Mouse (Mus musculus) kidney, postnatal 14 days (tissue): ENCODE results near the gene Actc1.

Experiments used
- DNase-seq: peaks from one replicate; pipeline ENCODE4 v3.0.0; 2022; ENCODE audit warnings: mixed read lengths

Actc1 gene

GRCm38 (mm10) chr2:114049372-114049771, 4.0 kb downstream of the Actc1 start:
- no peak for DNase-seq

DNA sequence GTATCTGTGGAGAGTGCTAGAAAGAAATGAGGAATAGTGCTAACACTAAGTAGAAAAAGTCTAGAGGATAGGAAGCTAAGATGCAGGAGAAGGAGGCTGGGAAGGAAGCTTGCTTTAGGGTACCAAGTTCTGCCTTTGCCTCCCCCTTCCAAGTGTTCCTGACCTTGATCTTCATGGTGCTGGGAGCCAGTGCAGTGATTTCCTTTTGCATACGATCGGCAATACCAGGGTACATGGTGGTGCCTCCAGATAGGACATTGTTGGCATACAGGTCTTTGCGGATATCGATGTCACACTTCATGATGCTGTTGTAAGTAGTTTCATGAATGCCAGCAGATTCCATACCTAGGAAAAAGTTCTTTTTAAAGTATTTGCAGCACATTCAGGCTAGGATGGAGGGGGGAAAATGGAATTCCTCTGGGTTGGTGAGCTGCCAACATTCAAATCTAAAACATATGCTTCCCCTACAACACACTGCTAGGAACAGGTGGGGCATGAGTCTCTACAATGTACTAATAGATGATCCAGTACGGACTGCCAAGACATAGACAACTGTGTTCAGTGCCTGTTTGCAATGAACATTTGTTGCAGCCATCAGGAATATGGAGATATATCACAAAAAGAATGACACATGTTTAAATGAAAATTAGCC, 5.3 kb downstream of the Actc1 start:
- no peak for DNase-seq

DNA sequence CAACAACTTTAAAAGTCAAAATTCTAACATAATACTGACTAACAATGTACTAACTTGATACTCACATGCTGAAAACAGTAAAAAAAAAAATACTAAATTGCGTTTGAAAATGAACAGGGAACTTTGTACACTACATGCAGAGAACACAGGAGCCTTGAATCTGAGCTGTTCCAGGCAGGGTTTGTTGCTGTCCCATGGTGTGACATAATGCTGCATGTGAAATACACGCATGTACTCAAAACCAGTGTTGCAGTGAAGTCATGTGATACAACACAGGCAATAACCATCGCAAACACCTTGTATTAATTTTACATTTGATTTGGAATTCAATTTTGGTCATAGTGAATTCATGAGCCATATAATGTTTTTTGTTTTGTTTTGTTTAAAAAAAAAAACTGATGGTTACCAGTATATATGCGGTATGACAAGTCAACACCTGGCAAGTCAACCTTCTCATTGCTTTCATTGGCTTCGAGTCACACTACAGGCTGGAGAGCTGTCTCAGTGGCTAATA, 7.1 kb downstream of the Actc1 start:
- DNase-seq, result no peak

- DNase-seq, result no peak
Observed at GRCm38 (mm10) chr2:114037926-114038325, 15.4 kb downstream of the Actc1 start.

DNA sequence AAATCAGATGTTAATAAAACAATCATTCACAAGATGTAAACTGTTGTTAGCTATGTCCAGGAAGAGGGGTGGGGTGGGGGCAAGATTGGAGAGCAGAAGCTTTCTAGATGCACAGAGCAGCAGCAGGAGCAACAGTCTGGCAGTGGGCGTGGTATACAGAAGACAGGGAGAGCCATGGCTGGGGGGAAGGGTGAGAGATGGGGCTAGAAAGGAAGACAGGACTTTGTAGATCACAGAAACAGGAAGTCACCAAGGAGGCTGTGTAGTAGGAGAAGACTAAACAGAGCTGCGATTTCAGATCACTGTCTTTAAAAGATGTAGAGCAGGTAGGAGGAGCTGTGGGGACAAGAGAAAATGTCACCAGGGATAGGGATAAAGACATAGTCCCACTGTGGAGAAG, 21.1 kb downstream of the Actc1 start:
- no peak for DNase-seq

DNA sequence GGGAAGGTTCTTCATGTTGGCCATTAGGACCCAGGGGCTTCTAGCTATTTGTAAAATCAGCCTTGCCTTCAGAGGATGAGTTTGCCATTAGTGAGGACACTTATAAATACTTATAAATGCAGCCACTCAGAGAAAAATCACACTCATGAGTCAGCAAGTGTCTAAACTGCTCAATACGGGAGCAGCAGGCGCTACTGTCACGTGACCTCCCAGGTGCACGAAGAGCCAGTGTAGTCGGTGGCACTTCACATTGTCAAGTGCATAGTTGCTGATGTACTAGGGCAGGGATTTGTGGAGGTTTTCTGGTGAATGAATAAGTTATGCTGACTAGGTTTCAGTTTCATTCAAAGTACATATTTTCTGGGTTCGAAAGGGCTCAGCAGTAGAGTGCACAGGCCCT, 30.0 kb downstream of the Actc1 start:
- DNase-seq, result no peak

- DNase-seq, result no peak
Observed at GRCm38 (mm10) chr2:114020210-114020563, 33.2 kb downstream of the Actc1 start.

DNA sequence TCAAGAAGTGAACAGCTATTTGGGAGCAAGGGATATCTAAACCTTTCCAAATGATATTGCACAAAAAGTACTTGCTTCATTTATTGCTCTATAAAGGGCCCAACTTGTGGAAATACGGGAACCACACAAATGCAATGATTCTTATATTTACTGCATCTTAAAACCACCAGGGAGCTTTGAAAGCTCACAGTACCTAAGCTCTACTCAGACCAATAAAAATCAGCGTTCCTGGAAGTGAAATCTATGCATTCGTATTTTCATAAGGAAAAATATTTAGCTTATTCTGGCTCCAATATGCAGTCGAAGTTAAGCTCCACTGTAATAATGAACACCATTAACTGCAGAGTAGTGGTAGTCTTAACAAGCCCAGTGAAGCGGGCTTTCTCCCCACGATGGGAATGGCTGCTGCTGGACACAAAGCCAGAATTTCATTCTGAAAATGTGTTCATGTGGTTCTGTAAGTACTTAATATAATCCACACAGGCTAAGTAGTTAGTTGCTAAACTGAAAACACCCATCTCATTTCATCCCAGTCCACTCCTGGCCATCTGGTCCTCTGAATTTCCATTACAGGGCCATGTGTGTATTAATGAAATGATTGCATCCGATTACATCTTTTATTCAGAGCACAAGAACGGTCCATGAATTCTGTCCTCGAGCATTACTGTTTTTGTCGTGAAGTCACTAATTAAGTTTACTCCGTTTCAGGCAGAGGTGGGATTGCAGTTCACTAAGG, 33.7 kb downstream of the Actc1 start:
- DNase-seq, result no peak

DNA sequence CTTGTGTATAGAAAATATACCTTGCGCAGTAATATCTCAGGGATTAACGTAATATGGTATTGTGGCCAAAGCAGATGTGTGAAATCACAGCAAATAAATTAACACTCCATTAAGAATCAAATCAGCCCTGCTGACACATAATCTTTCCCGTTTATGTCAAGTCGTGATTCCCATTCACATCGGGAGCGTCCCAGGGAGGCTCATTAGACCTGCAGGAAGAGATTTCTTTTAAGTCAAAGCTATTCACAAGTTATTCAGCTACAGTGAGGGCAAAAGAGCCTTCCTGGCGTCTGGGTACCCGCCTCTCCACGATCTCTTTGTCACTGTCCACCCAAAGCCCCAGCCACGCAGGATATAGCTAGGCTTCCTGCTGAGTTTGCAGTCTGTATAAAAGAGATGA, 35.2 kb downstream of the Actc1 start:
- DNase-seq, result no peak

GRCm38 (mm10) chr2:114014839-114015238, 38.5 kb downstream of the Actc1 start:
- no peak for DNase-seq

- no peak for DNase-seq
Observed at GRCm38 (mm10) chr2:114013846-114014245, 39.5 kb downstream of the Actc1 start.

GRCm38 (mm10) chr2:114013295-114013771, 40.0 kb downstream of the Actc1 start, which contains the start of gene Gjd2:
Gene Gjd2, minus strand, starts transcription at chr2:114013619.
- peak; percentile 1 for DNase-seq

- no peak for DNase-seq
Observed at GRCm38 (mm10) chr2:114012749-114013211, 40.6 kb downstream of the Actc1 start.

- DNase-seq, result peak; percentile 54
Observed at GRCm38 (mm10) chr2:114011838-114012237, 41.5 kb downstream of the Actc1 start.

DNA sequence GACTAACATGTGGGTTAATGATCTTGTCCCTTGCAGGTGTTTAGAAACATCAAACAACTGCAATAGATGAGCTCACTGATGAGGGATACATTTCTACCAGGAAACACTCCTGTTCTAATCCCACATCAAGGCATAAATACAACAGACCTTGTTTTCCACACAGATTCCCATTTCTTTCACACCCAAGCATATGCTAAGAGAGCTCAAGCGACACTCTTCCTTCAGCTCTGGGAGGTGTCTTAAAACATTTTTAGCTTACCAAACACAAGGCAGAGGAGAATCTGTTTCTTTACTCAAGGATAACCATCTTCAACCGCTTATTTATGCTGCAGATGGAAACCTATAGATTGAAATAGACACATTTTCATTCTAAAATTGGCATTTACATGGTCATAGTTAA, 45.0 kb downstream of the Actc1 start:
- DNase-seq, result no peak

GRCm38 (mm10) chr2:113997484-113997883, 55.9 kb downstream of the Actc1 start:
- no peak for DNase-seq
